Mouse (Mus musculus): ENCODE data around the gene Cdkl2. TPM values are rescaled to one million over a fixed set of nuclear protein-coding genes. Genes with fewer than 3 reads are reported as not detected.
A peak's percentile ranks its signal among the peaks of the same experiment; 100 is the strongest.

The Cdkl2 gene
- 0.09 and 0.20 TPM in 2 replicates for polyA plus RNA-seq (2016; fragmentation: Nextera tagmentation; extraction: Ambion mirVana)

- DNase-seq (ENCODE audit: low spot score): no peak
- peaks cover 8% of the 10 kb centered on the region for H3K4me1 ChIP-seq
- 77% methylated on average over 4 of the region's 4 CpGs for WGBS
- peak within 1 kb of the TSS; percentile 23; the same call in 1 of the 2 replicates for H3K27ac ChIP-seq
- no peaks in the 10 kb centered on the region for H3K9me3 ChIP-seq (replicated peaks)
- no peaks in the 10 kb centered on the region for H3K36me3 ChIP-seq
- H3K27me3 ChIP-seq (ENCODE audit: low read depth, poor library complexity, severe bottlenecking): peaks cover 37% of the 10 kb centered on the region
- H3K4me3 ChIP-seq: peak within 1 kb of the TSS; percentile 83
These were observed at the start of gene Cdkl2 for GRCm38 (mm10) chr5:92043783-92044182. Gene Cdkl2, minus strand, starts transcription at chr5:92043883.

GRCm38 (mm10) chr5:92087469-92087868, 43.8 kb upstream of the Cdkl2 start:
- no peaks in the 10 kb centered on the region for H3K27me3 ChIP-seq (ENCODE audit: low read depth, poor library complexity, severe bottlenecking)
- no peak overlapping the region for H3K4me3 ChIP-seq
- no peaks in the 10 kb centered on the region for H3K36me3 ChIP-seq
- DNase-seq (ENCODE audit: low spot score): no peak
- WGBS: 93% methylated on average over 4 of the region's 4 CpGs
- H3K4me1 ChIP-seq: no peaks in the 10 kb centered on the region
- no peak overlapping the region for H3K27ac ChIP-seq
- H3K9me3 ChIP-seq (replicated peaks): no peaks in the 10 kb centered on the region

GRCm38 (mm10) chr5:92085821-92086550, 42.3 kb upstream of the Cdkl2 start:
- Histone ChIP-seq H3K36me3 (no peaks in the 10 kb centered on the region), H3K27me3 (ENCODE audit: low read depth, poor library complexity, severe bottlenecking) (no peaks in the 10 kb centered on the region), H3K9me3 (replicated peaks) (no peaks in the 10 kb centered on the region), H3K4me3 (no peak overlapping the region), H3K4me1 (peaks cover 13% of the 10 kb centered on the region), H3K27ac (no peak overlapping the region)
- 91% methylated on average over 7 of the region's 7 CpGs for WGBS
- DNase-seq (ENCODE audit: low spot score): no peak

- no peak overlapping the region for H3K4me3 ChIP-seq
- 74% methylated on average over 4 of the region's 4 CpGs for WGBS
- H3K27me3 ChIP-seq (ENCODE audit: low read depth, poor library complexity, severe bottlenecking): no peaks in the 10 kb centered on the region
- H3K9me3 ChIP-seq (replicated peaks): no peaks in the 10 kb centered on the region
- no peaks in the 10 kb centered on the region for H3K36me3 ChIP-seq
- no peak for DNase-seq (ENCODE audit: low spot score)
- no peak overlapping the region for H3K27ac ChIP-seq
- H3K4me1 ChIP-seq: peaks cover 14% of the 10 kb centered on the region
These were observed 41.6 kb upstream of the Cdkl2 start for GRCm38 (mm10) chr5:92085246-92085645.

GRCm38 (mm10) chr5:92083417-92084038, 39.8 kb upstream of the Cdkl2 start, which contains the start of gene G3bp2:
Gene G3bp2, minus strand, starts transcription at chr5:92083719.
- H3K36me3 ChIP-seq: no peaks in the 10 kb centered on the region
- H3K4me3 ChIP-seq: peak within 1 kb of the TSS; percentile 99
- peak; percentile 96 for DNase-seq (ENCODE audit: low spot score)
- peak within 1 kb of the TSS; percentile 99 for H3K27ac ChIP-seq
- no peaks in the 10 kb centered on the region for H3K27me3 ChIP-seq (ENCODE audit: low read depth, poor library complexity, severe bottlenecking)
- no peaks in the 10 kb centered on the region for H3K9me3 ChIP-seq (replicated peaks)
- H3K4me1 ChIP-seq: peaks cover 24% of the 10 kb centered on the region
- under 1% methylated on average over 65 of the region's 65 CpGs for WGBS

GRCm38 (mm10) chr5:92082821-92083401, 39.2 kb upstream of the Cdkl2 start:
- Histone ChIP-seq H3K27ac (peak overlapping the region; percentile 99), H3K36me3 (0 out of 2 replicates have a peak, but pooled peaks cover under 1% of the 10 kb centered on the region), H3K4me3 (peak overlapping the region; percentile 99), H3K9me3 (replicated peaks) (no peaks in the 10 kb centered on the region), H3K27me3 (ENCODE audit: low read depth, poor library complexity, severe bottlenecking) (no peaks in the 10 kb centered on the region), H3K4me1 (peaks cover 24% of the 10 kb centered on the region)
- peak; percentile 77 for DNase-seq (ENCODE audit: low spot score)
- WGBS: under 1% methylated on average over 55 of the region's 55 CpGs

GRCm38 (mm10) chr5:92081326-92081725, 37.6 kb upstream of the Cdkl2 start:
- no peaks in the 10 kb centered on the region for H3K27me3 ChIP-seq (ENCODE audit: low read depth, poor library complexity, severe bottlenecking)
- H3K36me3 ChIP-seq: peaks cover 8% of the 10 kb centered on the region
- WGBS: 79% methylated on average over 3 of the region's 3 CpGs
- no peak overlapping the region for H3K27ac ChIP-seq
- DNase-seq (ENCODE audit: low spot score): no peak
- H3K4me1 ChIP-seq: peaks cover 24% of the 10 kb centered on the region
- H3K9me3 ChIP-seq (replicated peaks): no peaks in the 10 kb centered on the region
- H3K4me3 ChIP-seq: peak overlapping the region; percentile 99

GRCm38 (mm10) chr5:92080400-92080799, 36.7 kb upstream of the Cdkl2 start:
- WGBS: 85% methylated on average over 1 of the region's 1 CpGs
- H3K4me1 ChIP-seq: peaks cover 24% of the 10 kb centered on the region

GRCm38 (mm10) chr5:92079304-92079703, 35.6 kb upstream of the Cdkl2 start:
- Histone ChIP-seq H3K27ac (no peak overlapping the region), H3K4me3 (no peak overlapping the region), H3K27me3 (ENCODE audit: low read depth, poor library complexity, severe bottlenecking) (no peaks in the 10 kb centered on the region), H3K36me3 (peaks cover 8% of the 10 kb centered on the region), H3K4me1 (peaks cover 24% of the 10 kb centered on the region), H3K9me3 (replicated peaks) (no peaks in the 10 kb centered on the region)
- no peak for DNase-seq (ENCODE audit: low spot score)
- WGBS: 63% methylated on average over 1 of the region's 1 CpGs

More at GRCm38 (mm10) chr5:92080400-92080799, 36.7 kb upstream of the Cdkl2 start:
- Histone ChIP-seq H3K36me3 (peaks cover 8% of the 10 kb centered on the region), H3K9me3 (replicated peaks) (no peaks in the 10 kb centered on the region), H3K27me3 (ENCODE audit: low read depth, poor library complexity, severe bottlenecking) (no peaks in the 10 kb centered on the region), H3K4me3 (no peak overlapping the region), H3K27ac (no peak overlapping the region)
- DNase-seq (ENCODE audit: low spot score): no peak

GRCm38 (mm10) chr5:92078751-92079150, 35.1 kb upstream of the Cdkl2 start:
- H3K27ac ChIP-seq: no peak overlapping the region
- DNase-seq (ENCODE audit: low spot score): no peak
- no peaks in the 10 kb centered on the region for H3K27me3 ChIP-seq (ENCODE audit: low read depth, poor library complexity, severe bottlenecking)
- peaks cover 8% of the 10 kb centered on the region for H3K36me3 ChIP-seq
- H3K4me1 ChIP-seq: peaks cover 24% of the 10 kb centered on the region
- H3K9me3 ChIP-seq (replicated peaks): no peaks in the 10 kb centered on the region
- no peak overlapping the region for H3K4me3 ChIP-seq

- DNase-seq (ENCODE audit: low spot score): no peak
- no peaks in the 10 kb centered on the region for H3K27me3 ChIP-seq (ENCODE audit: low read depth, poor library complexity, severe bottlenecking)
- no peak overlapping the region for H3K27ac ChIP-seq
- 94% methylated on average over 1 of the region's 1 CpGs for WGBS
- peaks cover 26% of the 10 kb centered on the region for H3K36me3 ChIP-seq
- no peaks in the 10 kb centered on the region for H3K9me3 ChIP-seq (replicated peaks)
- H3K4me3 ChIP-seq: no peak overlapping the region
- H3K4me1 ChIP-seq: peaks cover 14% of the 10 kb centered on the region; the same call in 1 of the 2 replicates
These were observed 32.6 kb upstream of the Cdkl2 start for GRCm38 (mm10) chr5:92076273-92076672.

GRCm38 (mm10) chr5:92074061-92074460, 30.4 kb upstream of the Cdkl2 start:
- H3K9me3 ChIP-seq (replicated peaks): no peaks in the 10 kb centered on the region
- peaks cover 45% of the 10 kb centered on the region for H3K36me3 ChIP-seq
- H3K4me1 ChIP-seq: 0 out of 2 replicates have a peak, but pooled peaks cover 4% of the 10 kb centered on the region
- no peak overlapping the region for H3K4me3 ChIP-seq
- DNase-seq (ENCODE audit: low spot score): no peak
- no peaks in the 10 kb centered on the region for H3K27me3 ChIP-seq (ENCODE audit: low read depth, poor library complexity, severe bottlenecking)
- 99% methylated on average over 14 of the region's 14 CpGs for WGBS
- no peak overlapping the region for H3K27ac ChIP-seq

GRCm38 (mm10) chr5:92063192-92063591, 19.5 kb upstream of the Cdkl2 start:
- Histone ChIP-seq H3K36me3 (peaks cover 95% of the 10 kb centered on the region), H3K27me3 (ENCODE audit: low read depth, poor library complexity, severe bottlenecking) (no peaks in the 10 kb centered on the region), H3K4me3 (no peak overlapping the region), H3K9me3 (replicated peaks) (no peaks in the 10 kb centered on the region), H3K4me1 (no peaks in the 10 kb centered on the region), H3K27ac (no peak overlapping the region)
- WGBS: 96% methylated on average over 2 of the region's 2 CpGs
- DNase-seq (ENCODE audit: low spot score): no peak
